Mouse (Mus musculus): ENCODE measurements around the gene Chm.
"Not testable (repeated sequence)": the region's sequence is repeated elsewhere in the genome, so short reads cannot be mapped to it uniquely, and the experiment has no call there.

Gene Chm

GRCm38 (mm10) chrX:113185230-113185985, at the start of gene Chm:
Chm (minus strand) TSS chrX:113185517.
- peak; percentile 85 for DNase-seq (ENCODE audit: low spot score)

DNA sequence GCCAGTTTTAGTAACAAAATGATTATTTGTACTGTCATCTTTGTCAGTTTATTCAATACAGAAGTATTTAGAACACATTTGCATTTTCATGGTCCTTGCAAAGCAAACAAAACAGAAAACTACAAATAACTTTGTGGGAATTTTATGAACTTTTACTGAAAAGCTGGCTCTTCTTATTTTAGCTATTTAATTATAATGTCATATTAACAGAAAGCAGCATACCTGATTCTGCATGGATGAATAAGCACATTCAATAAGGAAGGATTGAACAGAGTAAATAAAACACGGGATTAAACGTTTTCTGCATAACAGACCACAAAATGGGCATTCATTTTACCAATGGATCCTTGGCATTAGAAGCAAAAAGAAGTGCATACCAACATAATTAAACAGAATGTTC, 8.6 kb upstream of the Chm start:
- no peak for DNase-seq (ENCODE audit: low spot score)

- DNase-seq (ENCODE audit: low spot score) = no peak
These were observed 618 bp downstream of the Chm start for GRCm38 (mm10) chrX:113184569-113185229.

DNA sequence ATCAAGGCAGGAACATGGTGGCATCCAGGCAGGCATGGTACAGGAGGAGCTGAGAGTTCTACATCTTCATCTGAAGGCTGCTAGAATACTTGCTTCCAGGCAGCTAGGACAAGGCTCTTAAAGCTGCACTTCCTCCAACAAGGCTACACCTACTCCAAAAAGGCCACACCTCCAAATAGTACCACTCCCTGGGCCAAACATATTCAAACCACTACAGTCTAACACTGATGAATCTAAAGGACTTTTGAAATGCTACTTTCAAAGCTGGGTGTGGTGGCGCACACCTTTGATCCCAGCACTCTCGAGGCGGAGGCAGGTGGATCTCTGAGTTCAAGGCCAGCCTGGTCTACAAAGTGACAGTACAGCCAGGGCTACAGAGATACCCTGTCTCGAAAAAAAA, 4.5 kb downstream of the Chm start:
- DNase-seq (ENCODE audit: low spot score) = not testable (repeated sequence)

- no peak for DNase-seq (ENCODE audit: low spot score)
These were observed 12.6 kb downstream of the Chm start for GRCm38 (mm10) chrX:113172766-113173165.

DNA sequence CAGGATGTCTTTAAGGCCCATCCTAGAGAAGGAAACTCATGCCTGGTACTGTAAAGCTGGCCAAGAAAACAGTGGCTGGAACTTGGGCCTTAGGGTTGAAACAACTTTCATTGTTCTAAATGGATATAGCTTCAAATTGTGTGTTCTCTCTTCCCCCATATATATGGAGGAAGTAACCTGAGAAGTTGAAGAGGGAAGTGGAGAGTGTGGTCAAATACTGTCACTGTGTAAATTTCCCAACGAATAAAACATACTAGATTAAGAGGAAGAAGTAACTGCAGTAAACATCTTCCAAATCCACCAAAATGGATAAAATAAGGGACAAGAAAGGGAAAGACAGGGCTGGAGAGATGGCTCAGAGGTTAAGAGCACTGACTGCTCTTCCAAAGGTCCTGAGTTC, 13.0 kb downstream of the Chm start:
- DNase-seq (ENCODE audit: low spot score) = no peak

- DNase-seq (ENCODE audit: low spot score) = no peak
These were observed 25.0 kb downstream of the Chm start for GRCm38 (mm10) chrX:113160268-113160860.

DNA sequence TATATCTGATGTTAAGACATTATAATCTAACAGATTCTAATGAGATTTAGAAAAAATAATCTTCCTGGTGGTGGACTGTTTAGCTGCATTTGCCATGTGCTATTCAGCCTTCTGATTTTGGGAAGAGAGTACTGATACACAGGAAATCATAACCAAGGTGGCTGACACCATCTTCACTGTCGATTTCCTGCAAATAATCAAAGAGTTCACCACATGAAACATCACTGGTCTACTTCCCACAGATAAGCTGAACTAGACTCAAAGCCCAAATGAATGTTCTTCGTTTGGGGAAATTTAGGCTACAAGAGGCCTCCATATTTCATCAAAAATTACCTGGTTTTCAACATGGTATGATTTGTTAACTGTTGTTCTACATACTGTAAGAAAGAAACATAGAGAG, 101.1 kb downstream of the Chm start:
- no peak for DNase-seq (ENCODE audit: low spot score)

DNA sequence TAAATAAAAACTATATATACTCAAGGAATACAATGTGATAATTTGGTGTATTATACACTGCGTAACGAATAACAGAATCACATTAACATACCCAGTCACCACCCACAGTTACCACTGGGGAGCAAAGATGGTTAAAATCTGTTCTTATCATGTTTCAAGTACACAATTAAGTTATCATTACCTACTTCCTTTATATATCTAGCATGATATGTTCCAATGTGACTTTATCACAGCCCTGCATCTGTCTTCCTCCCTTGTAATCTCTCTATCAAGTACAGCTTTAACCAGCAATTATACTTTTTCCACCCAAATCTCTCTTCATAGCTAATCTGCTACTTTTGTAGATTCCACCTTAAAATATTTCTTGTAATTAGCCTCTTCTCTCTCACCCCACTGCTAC, 109.3 kb downstream of the Chm start:
- DNase-seq (ENCODE audit: low spot score) = no peak

DNA sequence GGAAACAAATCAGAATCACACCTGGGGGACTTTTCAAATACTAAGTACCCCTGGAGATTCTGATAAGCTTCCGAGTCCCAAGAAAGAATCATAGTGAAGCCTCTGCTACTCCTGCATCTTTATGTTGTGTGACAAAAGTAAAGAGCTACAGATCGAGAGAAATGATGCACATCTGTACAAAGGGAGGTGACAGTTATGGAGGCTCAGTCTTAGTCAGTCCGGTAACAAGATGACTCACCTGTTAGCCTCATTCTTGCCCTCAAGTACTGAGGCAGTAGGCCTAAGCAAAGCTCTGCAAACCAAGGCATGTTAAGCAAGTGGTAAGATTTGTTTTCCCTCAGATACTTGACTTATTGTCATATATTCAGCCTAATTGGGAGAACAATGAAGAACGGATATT, 110.5 kb downstream of the Chm start:
- DNase-seq (ENCODE audit: low spot score) = no peak

- no peak for DNase-seq (ENCODE audit: low spot score)
These were observed 181.7 kb downstream of the Chm start for GRCm38 (mm10) chrX:113003621-113004020.

GRCm38 (mm10) chrX:113002192-113002591, 183.1 kb downstream of the Chm start:
- DNase-seq (ENCODE audit: low spot score) = no peak
